Mouse (Mus musculus) Patski (cell line): ENCODE results near the gene Rptor. TPM values are rescaled to one million over a fixed set of nuclear protein-coding genes. Genes with fewer than 3 reads are reported as not detected.

ENCODE experiments used
- ATAC-seq: fragments of 100-300 bp; one replicate; pipeline ENCODE4 v1.8.0; 2021
- CTCF ChIA-PET: fragments of 350-600 bp; sonication (Branson Sonifier 250); formaldehyde crosslinking; loops from one replicate; lab custom pipeline; 2022; ENCODE audit warnings: inconsistent platforms; lab: Charles Lee
- POLR2A ChIA-PET: fragments of 350-600 bp; sonication (Branson Sonifier 250); formaldehyde crosslinking; loops from one replicate; lab custom pipeline; 2022; ENCODE audit warnings: antibody characterized with exemption, inconsistent platforms; lab: Charles Lee
- DNase-seq: peaks from one replicate; pipeline ENCODE4 v3.0.0-alpha.2; 2011; ENCODE audit warnings: low read depth, low spot score
- H3K27me3 ChIP-seq: fragments of 371-371 bp; one replicate; pipeline ENCODE4 v1.5.1; 2021
- CTCF ChIP-seq: fragments of 100-300 bp; IDR thresholded peaks from one replicate; pipeline ENCODE4 v1.5.1; 2021
- in situ Hi-C: fragments of 300-500 bp; cut with MboI; formaldehyde crosslinking; loops from 3 replicates; pipeline ENCODE4 v1.11.1; 2018; ENCODE audit warnings: low pct_unique_long_range_greater_than_20kb, mixed read lengths
- polyA plus RNA-seq: library from polyadenylated mRNA; unstranded; gene quantifications from one replicate; pipeline ENCODE4 v1.2.3, GENCODE M21; 2021

Rptor gene
- polyA plus RNA-seq, 1 experiment from 2014 or later = 27.9 TPM

DNA sequence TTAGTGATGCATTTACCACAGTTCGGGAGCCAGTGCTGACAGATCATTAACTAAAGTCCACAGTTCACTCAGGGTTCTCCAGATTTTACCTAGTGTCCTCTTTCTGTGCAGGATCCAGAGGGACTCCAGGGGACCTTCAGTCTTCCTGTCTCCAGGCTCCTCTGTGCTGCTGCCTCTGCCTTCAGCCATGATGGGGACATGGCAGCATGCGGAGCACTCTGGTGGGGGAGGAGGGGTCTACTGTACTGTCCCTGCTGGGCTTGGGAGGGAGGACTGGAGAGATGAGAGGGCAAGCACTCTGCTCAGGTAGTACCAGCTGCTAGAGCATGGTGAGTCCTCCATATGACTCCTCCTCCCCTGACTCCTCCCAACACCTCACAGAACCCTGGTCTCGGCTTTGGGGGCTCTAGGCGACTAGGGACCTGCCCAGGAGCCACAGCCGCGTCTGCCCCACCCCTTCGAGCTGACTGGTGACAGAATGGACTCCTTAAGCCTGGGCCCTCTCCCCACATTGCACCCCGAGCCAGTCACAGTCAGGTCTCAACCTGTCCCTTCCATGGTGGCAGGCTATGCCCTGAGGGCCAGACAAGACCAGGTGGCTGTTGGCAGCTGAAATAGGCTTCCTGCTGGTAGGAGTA is 336.5 kb downstream of the Rptor start:
- no peak for ATAC-seq
- TF ChIP-seq CTCF = no peak
- CTCF ChIA-PET = no interaction called here

DNA sequence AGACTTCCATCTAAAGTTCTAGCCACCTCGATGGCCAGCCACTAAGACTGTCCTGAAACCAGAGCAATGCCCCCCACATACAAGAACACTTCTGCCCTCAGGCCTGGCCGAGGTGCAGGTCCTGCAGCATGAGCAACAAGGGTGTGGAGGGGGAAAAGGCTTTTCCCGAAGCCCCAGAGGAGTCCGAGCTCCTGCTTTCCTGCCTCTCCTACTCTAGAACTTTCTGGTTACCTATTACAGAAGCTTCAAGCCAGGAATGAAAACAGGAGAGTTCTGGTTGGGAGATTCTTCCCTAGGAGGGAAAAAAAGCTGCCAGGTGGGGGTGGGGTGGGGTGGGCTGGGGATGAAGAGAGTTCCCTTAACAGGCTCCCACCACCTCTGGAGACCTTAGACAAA is 337.0 kb downstream of the Rptor start:
- ChIA-PET CTCF (interaction anchor here (2.9 kb wide), 1 partner anchor 52 kb away, joined by 12 read pairs; no protein-coding TSS in a partner anchor), POLR2A (interaction anchor here (1.6 kb wide), 1 partner anchor 15 kb away, joined by 3 read pairs; no protein-coding TSS in a partner anchor)
- in situ Hi-C loops = no loop called here
- ATAC-seq (no peak), DNase-seq (no peak)
- no peaks in the 10 kb centered on the region for H3K27me3 ChIP-seq
- no peak for TF ChIP-seq CTCF

More for the DNA sequence above, 336.5 kb downstream of the Rptor start:
- H3K27me3 ChIP-seq = no peaks in the 10 kb centered on the region
- in situ Hi-C loops = no loop called here
- POLR2A ChIA-PET = interaction anchor here (1.6 kb wide), 1 partner anchor 16 kb away, joined by 3 read pairs; no protein-coding TSS in a partner anchor
- no peak for DNase-seq

DNA sequence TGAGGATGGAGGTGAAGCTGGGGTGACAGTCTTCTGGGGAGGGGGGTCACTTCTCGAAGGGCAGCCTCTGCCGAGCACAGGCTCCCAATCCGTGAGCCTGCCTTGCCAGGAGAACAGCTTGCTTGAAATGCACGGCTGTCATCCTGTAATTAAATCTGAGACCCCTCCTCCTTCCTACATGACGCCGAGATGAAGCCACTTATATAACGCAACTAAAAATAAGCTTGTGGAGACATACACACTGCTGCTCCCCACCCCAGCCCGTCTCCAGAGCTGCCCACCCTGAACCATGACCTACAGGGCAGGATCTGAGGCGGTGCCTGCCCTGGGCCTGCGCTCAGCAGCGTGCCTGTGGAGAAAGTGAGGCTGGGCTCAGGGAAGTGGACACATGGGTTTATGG is 337.4 kb downstream of the Rptor start:
- in situ Hi-C loops = no loop called here
- CTCF ChIA-PET = interaction anchor here (2.2 to 2.9 kb wide), 2 partner anchors 19 to 52 kb away, joined by 6 to 12 read pairs; no protein-coding TSS in a partner anchor
- ATAC-seq = no peak
- no peaks in the 10 kb centered on the region for H3K27me3 ChIP-seq
- POLR2A ChIA-PET = interaction anchor here (1.6 kb wide), 1 partner anchor 15 kb away, joined by 3 read pairs; no protein-coding TSS in a partner anchor
- no peak for DNase-seq
- TF ChIP-seq CTCF = no peak

DNA sequence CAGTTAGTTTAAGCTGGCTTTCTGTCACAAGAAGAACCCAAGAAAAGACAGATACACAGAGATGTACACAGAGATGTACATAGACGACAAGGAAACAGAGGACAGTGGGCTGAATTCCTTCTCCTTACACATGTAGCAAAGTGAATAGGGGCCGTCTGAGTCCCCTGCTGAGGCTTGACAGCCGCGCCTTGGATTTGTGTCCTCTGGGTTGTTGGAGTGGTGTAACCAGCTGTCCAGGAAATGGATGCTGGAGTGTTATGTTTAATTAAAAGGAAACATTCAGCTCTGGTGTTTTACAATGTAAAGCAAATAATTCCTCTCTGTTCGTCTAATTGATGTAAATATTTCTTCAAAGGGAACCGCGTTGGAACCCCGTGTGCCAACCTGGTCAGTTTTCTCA is 339.1 kb downstream of the Rptor start:
- ATAC-seq (no peak), DNase-seq (no peak)
- no peaks in the 10 kb centered on the region for H3K27me3 ChIP-seq
- ChIA-PET POLR2A (interaction anchor here (0.8 to 1.2 kb wide), 3 partner anchors 11 to 46 kb away, joined by 3 to 5 read pairs (median 3); no protein-coding TSS in a partner anchor), CTCF (interaction anchor here (1.2 to 2.9 kb wide), 3 partner anchors 21 to 50 kb away, joined by 6 to 12 read pairs (median 6); no protein-coding TSS in a partner anchor)
- TF ChIP-seq CTCF = no peak
- in situ Hi-C loops = no loop called here

- CTCF ChIA-PET = interaction anchor here (1.2 to 2.9 kb wide), 3 partner anchors 22 to 50 kb away, joined by 6 to 12 read pairs (median 6); no protein-coding TSS in a partner anchor
Measured at GRCm38 (mm10) chr11:119942201-119942726, 339.6 kb downstream of the Rptor start.

DNA sequence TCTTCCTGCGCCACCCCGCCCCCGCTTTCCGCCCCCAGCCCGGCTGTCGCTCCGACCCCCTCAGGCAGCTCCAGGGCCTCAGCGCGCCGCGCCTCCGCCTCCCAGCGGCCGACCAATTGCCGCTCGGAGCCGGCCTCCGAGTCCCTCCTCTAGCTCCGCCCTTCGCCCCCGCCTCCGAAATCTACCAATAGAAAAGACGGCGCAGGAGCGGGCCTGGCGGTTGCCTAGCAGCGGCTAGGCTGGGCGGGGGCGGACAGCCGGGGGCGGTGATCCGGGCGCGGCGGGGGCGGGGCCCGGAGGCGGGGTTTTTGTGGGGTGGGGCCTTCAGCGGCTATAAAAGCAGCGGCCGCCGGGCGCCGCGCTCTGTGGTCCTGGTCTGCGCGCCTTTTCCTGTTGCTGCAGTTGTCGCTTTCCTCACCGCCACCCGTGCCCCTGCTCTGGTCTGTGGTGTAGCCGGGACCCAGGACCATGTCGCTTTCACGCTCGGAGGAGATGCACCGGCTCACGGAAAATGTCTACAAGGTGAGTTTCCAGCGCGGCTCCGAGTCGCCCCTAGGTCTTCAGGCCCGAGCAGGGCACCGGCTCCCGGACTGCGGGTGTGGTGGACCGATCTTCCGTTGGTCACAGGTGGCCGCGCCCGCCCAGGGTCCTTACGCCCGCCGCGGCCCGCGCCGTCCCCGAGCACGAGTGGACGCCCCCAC is 340.2 kb downstream of the Rptor start, which contains the start of gene Baiap2:
Gene Baiap2, plus strand, starts transcription at position 37 of the 701 bp plus-strand sequence.
- DNase-seq = peak; percentile 75
- in situ Hi-C loops = no loop called here
- ChIA-PET POLR2A (interaction anchor here (0.8 kb wide), 1 partner anchor 10 kb away, joined by 3 read pairs; no protein-coding TSS in a partner anchor), CTCF (interaction anchor here (2.9 kb wide), 1 partner anchor 49 kb away, joined by 12 read pairs; no protein-coding TSS in a partner anchor)
- ATAC-seq = peak; percentile 81
- no peak for TF ChIP-seq CTCF
- H3K27me3 ChIP-seq = no peaks in the 10 kb centered on the region

More at GRCm38 (mm10) chr11:119942201-119942726, 339.6 kb downstream of the Rptor start:
- no peak for TF ChIP-seq CTCF
- peak; percentile 24 for ATAC-seq
- in situ Hi-C loops = no loop called here
- H3K27me3 ChIP-seq = no peaks in the 10 kb centered on the region
- no peak for DNase-seq
- POLR2A ChIA-PET = interaction anchor here (0.8 to 1.0 kb wide), 2 partner anchors 11 to 45 kb away, joined by 3 read pairs; no protein-coding TSS in a partner anchor

- in situ Hi-C loops = no loop called here
- no peaks in the 10 kb centered on the region for H3K27me3 ChIP-seq
- TF ChIP-seq CTCF = no peak
- no peak for ATAC-seq
- DNase-seq = no peak
- ChIA-PET CTCF (interaction anchor here (1.4 kb wide), 1 partner anchor 48 kb away, joined by 8 read pairs; no protein-coding TSS in a partner anchor), POLR2A (no interaction called here)
Measured at GRCm38 (mm10) chr11:119943428-119943988, 340.8 kb downstream of the Rptor start.

GRCm38 (mm10) chr11:119945343-119945742 is 342.6 kb downstream of the Rptor start:
- ATAC-seq = no peak
- ChIA-PET POLR2A (no interaction called here), CTCF (interaction anchor here (2.4 kb wide), 1 partner anchor 10 kb away, joined by 8 read pairs; no protein-coding TSS in a partner anchor)
- no peak for DNase-seq
- in situ Hi-C loops = loop anchor here (5.0 kb wide), 1 partner anchor 42 kb away; no protein-coding TSS in a partner anchor
- TF ChIP-seq CTCF = no peak
- H3K27me3 ChIP-seq = no peaks in the 10 kb centered on the region

DNA sequence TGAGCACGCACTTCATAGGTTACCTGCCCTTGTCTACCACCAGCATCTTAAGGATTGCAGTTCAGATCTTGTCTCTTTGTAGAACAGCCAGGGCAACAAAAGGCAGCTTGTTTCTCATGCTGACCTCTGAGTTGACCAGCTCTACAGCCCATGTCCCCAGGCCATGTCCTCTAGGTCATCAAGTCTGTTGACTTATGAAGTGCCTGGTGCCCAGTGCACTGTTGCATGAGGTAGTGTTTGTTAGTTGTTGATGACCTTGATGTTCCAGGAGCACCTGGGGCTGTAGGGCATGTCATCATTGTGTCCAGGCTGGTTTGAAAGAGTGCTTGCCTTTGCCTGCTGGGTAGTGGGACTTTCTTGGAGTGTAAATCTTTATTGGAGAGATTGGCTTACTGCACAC is 344.7 kb downstream of the Rptor start:
- no peaks in the 10 kb centered on the region for H3K27me3 ChIP-seq
- in situ Hi-C loops = loop anchor here (5.0 kb wide), 1 partner anchor 40 kb away; no protein-coding TSS in a partner anchor
- ChIA-PET POLR2A (no interaction called here), CTCF (interaction anchor here (1.3 to 2.9 kb wide), 2 partner anchors 38 to 44 kb away, joined by 5 to 10 read pairs; no protein-coding TSS in a partner anchor)
- ATAC-seq = no peak
- TF ChIP-seq CTCF = no peak
- DNase-seq = no peak
